Mouse (Mus musculus): ENCODE data around the gene P2ry10. TPM values are rescaled to one million over a fixed set of nuclear protein-coding genes. Genes with fewer than 3 reads are reported as not detected.

Gene P2ry10
- polyA plus RNA-seq (2017; shearing (Covaris generic)): 10 to 100 TPM; 45.9 to 86.7 TPM

DNA sequence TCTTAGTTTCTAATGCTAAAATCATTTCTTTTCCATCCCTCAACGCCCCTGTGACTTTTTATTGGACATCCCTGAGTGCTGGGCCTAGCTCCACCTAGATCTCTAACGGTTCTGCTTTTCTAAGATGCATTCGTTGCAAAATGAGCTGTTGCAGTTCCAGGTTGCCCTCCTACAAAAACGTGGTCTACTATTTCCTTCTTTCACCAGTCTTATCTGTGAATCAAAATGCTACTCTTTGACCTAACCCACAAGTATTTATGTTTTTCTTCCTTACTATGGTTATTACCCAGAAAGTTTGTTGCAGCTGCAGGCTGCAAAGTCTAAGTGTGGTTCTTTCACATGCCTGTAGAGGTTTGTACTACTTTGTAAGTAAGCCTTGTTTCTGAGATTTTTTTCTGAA is at the start of gene P2ry10:
Gene P2ry10 (plus strand): TSS at position 316 of the 400 bp plus-strand sequence.

DNA sequence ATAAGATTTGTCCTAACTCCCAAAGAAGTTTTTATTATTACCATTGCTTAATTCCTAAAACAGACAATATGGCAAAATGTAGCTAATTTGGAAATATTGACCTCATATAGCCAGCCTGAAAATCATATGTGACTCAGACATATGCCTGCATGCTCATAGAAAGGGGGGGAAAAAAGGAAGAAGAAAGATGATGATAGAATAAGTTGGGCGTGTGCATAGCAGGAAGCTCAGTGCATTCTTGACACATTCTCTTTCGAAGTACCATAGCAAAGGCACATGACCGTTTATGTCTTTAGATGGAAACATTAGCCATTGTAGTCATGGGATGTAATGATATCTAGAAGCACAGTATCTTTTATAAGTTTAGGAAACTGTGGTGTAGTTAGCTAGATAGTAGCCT is 60.4 kb downstream of the P2ry10 start, which contains the start of gene P2ry10b:
Gene P2ry10b (plus strand): TSS at position 247 of the 400 bp plus-strand sequence.

Other genes starting within 250 kb of the P2ry10 start
- under 1 TPM in 1 of 2 experiments, not detected in 1; 0.15 TPM for gene Rtl3, start 247.8 kb upstream of the P2ry10 start, polyA plus RNA-seq (2017; shearing (Covaris generic))
- under 1 TPM in 1 of 2 experiments, not detected in 1; 0.17 TPM for gene Lpar4, start 167.9 kb upstream of the P2ry10 start, polyA plus RNA-seq (2017; shearing (Covaris generic))
- 1 to 10 TPM; 2.7 to 5.3 TPM for gene P2ry10b, start 60.4 kb downstream of the P2ry10 start, polyA plus RNA-seq (2017; shearing (Covaris generic))
- gene Gpr174, start 167.4 kb downstream of the P2ry10 start, polyA plus RNA-seq (2017; shearing (Covaris generic)): 10 to 100 TPM; 44.2 to 83.2 TPM